Mouse (Mus musculus) intestine, postnatal 0 days (tissue): ENCODE data around the gene Gabrb1. TPM values are rescaled to one million over a fixed set of nuclear protein-coding genes. Genes with fewer than 3 reads are reported as not detected.

ENCODE experiments used
- ATAC-seq: fragments of 200-750 bp; cut with Nextera tagmentation; 2 replicates; pipeline ENCODE4 v1.8.0; 2017; ENCODE audit warnings: mild to moderate bottlenecking, moderate TSS enrichment, moderate library complexity
- H3K27ac ChIP-seq: fragments of 300-500 bp; sonication (generic); 2 replicates; pipeline ENCODE4 v1.5.1; 2014; ENCODE audit warnings: mild to moderate bottlenecking, low read depth, low read length, moderate library complexity
- H3K27me3 ChIP-seq: fragments of 300-500 bp; sonication (generic); replicated peaks from 2 replicates; pipeline ENCODE4 v1.6.1; 2014; ENCODE audit warnings: low read length, mixed read lengths; ENCODE audit not compliant: control insufficient read depth, insufficient read depth
- H3K36me3 ChIP-seq: fragments of 300-500 bp; sonication (generic); 2 replicates; pipeline ENCODE4 v1.6.1; 2014; ENCODE audit warnings: mild to moderate bottlenecking, moderate library complexity; ENCODE audit not compliant: control insufficient read depth, insufficient read depth
- H3K4me1 ChIP-seq: fragments of 300-500 bp; sonication (generic); replicated peaks from 2 replicates; pipeline ENCODE4 v1.6.1; 2014; ENCODE audit warnings: antibody characterized with exemption, low read length, mixed read lengths; ENCODE audit not compliant: control insufficient read depth, insufficient read depth
- H3K4me2 ChIP-seq: fragments of 300-500 bp; sonication (generic); replicated peaks from 2 replicates; pipeline ENCODE4 v1.6.1; 2014; ENCODE audit warnings: low read depth, mild to moderate bottlenecking, moderate library complexity
- H3K4me3 ChIP-seq: fragments of 300-500 bp; sonication (generic); 2 replicates; pipeline ENCODE4 v1.5.1; 2014; ENCODE audit warnings: low read depth, low read length
- H3K9ac ChIP-seq: fragments of 300-500 bp; sonication (generic); 2 replicates; pipeline ENCODE4 v1.6.1; 2014; ENCODE audit warnings: mild to moderate bottlenecking, low read depth, low read length
- H3K9me3 ChIP-seq: fragments of 300-500 bp; sonication (generic); 2 replicates; pipeline ENCODE4 v1.6.1; 2016; ENCODE audit warnings: mixed run types; ENCODE audit not compliant: control insufficient read depth
- CTCF ChIP-seq: sonication (generic); IDR thresholded peaks from 2 replicates; pipeline ENCODE4 v1.5.1; 2016; ENCODE audit warnings: low read depth, mild to moderate bottlenecking, control low read depth, antibody characterized with exemption, moderate library complexity
- WGBS: fragments of 180-500 bp; shearing (Covaris S2); extraction: QIAGEN DNeasy Blood & Tissue Kit; methylation state at CpG from one replicate; pipeline ENCODE4 v1.1.7; 2014; 5-methylcytosine and 5-hydroxymethylcytosine counted together
- polyA plus RNA-seq: library from polyadenylated mRNA; unstranded; fragments of >200 nt; fragmentation: Nextera tagmentation; extraction: Ambion mirVana; gene quantifications from 2 replicates; pipeline ENCODE4 v1.2.1, GENCODE M21; 2015

The Gabrb1 gene
- polyA plus RNA-seq, 1 experiment from 2014 or later: 0.16 TPM

DNA sequence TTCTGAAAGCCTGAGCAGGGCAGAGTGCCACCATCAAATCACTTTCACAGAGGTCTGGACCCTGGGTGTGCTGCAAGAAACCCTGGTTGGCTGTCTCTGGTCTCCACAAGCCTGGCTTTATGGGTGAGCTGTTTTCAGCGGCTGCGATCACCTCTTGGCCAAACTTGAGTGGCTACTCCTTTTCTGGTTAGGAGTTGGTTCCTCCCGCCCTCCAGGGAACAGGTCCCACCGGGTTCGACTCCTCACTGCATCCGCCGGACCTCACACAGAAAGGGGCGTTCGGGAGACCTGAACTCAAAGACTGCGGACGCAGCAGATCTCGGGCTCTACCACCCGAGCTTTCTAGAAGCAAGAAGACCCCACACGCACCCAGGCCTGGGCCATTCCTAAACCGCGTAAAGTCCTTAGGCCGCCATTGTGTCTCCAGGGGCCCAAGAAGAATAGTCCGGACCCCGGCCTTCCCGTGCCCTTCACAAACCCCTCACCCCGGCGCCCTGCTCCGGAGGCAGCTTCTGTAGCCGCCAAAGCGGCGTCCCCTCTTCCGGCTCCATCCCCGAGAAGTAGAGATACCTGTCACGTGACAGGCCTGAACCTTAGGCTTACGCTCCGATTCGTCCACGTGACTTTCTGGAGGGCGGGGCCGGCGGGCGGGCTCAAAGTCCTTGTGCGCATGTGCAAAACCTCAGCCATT, 509.8 kb downstream of the Gabrb1 start, which contains the start of gene Commd8:
Commd8 (minus strand) TSS at position 596 of the 691 bp plus-strand sequence.
- ATAC-seq: peak; percentile 96
- Histone ChIP-seq H3K4me2 (peak within 1 kb of the TSS; percentile 79), H3K27ac (peak within 1 kb of the TSS; percentile 73), H3K36me3 (no peaks in the 10 kb centered on the region), H3K9ac (peak within 1 kb of the TSS; percentile 70), H3K9me3 (no peaks in the 10 kb centered on the region), H3K4me3 (peak within 1 kb of the TSS; percentile 88), H3K4me1 (0 out of 2 replicates have a peak, but pooled peaks cover 6% of the 10 kb centered on the region), H3K27me3 (no peaks in the 10 kb centered on the region)
- no peak for TF ChIP-seq CTCF
- under 1% methylated on average over 38 of the region's 38 CpGs for WGBS

DNA sequence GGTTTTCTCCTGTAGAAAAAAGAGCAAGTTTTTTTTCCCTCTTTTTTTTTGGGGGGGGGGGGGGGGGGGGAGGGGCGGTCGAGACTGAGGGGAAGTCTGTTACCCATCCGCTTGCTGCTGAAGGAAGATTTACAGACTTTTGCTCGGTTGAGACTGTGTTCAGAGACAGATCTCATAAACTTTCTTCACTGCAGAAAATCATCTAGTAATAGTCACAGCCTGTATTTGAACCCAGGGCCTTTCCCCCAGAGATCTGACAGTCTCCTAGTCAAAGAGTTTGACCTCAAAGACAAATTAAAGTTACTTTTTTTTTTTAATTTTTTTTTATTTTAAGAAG, 510.3 kb downstream of the Gabrb1 start:
- Histone ChIP-seq H3K4me3 (peak overlapping the region; percentile 88), H3K27me3 (no peaks in the 10 kb centered on the region), H3K4me2 (peak overlapping the region; percentile 79), H3K4me1 (0 out of 2 replicates have a peak, but pooled peaks cover 6% of the 10 kb centered on the region), H3K27ac (no peak overlapping the region), H3K9me3 (no peaks in the 10 kb centered on the region), H3K9ac (no peak overlapping the region), H3K36me3 (no peaks in the 10 kb centered on the region)
- no peak for TF ChIP-seq CTCF
- 3% methylated on average over 4 of the region's 4 CpGs for WGBS
- no peak for ATAC-seq

DNA sequence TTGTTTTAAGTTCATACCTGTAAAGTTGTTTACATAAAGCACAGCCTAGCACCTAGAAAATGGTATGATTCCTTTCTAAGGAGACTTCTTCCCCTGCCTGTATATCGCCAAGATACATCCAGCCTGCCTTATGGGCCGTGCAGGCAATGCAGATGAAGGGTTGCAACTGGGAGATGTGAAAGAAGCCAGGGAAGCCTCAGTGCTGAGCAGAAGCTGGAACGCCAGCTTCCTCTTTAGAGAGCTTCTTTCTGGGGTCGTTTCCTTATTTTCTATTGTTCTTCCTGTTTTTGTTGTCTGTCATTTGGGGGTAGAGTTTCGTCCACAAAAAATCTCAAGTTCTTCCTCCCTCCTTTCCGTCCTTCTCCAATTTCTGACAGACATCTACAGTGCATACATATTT, 512.2 kb downstream of the Gabrb1 start:
- no peak for ATAC-seq
- Histone ChIP-seq H3K27ac (no peak overlapping the region), H3K4me1 (0 out of 2 replicates have a peak, but pooled peaks cover 6% of the 10 kb centered on the region), H3K9me3 (no peaks in the 10 kb centered on the region), H3K9ac (no peak overlapping the region), H3K4me3 (no peak overlapping the region), H3K36me3 (no peaks in the 10 kb centered on the region), H3K4me2 (no peak overlapping the region), H3K27me3 (no peaks in the 10 kb centered on the region)
- 64% methylated on average over 6 of the region's 6 CpGs for WGBS
- TF ChIP-seq CTCF: no peak

GRCm38 (mm10) chr5:72172675-72173074, 514.8 kb downstream of the Gabrb1 start:
- TF ChIP-seq CTCF: peak; percentile 74
- H3K9me3 ChIP-seq: no peaks in the 10 kb centered on the region
- no peak overlapping the region for H3K4me3 ChIP-seq
- no peak overlapping the region for H3K4me2 ChIP-seq
- WGBS: 35% methylated on average over 3 of the region's 3 CpGs
- no peaks in the 10 kb centered on the region for H3K4me1 ChIP-seq
- H3K9ac ChIP-seq: no peak overlapping the region
- no peak overlapping the region for H3K27ac ChIP-seq
- no peaks in the 10 kb centered on the region for H3K27me3 ChIP-seq
- ATAC-seq: no peak; the same call in 1 of the 2 replicates
- no peaks in the 10 kb centered on the region for H3K36me3 ChIP-seq

DNA sequence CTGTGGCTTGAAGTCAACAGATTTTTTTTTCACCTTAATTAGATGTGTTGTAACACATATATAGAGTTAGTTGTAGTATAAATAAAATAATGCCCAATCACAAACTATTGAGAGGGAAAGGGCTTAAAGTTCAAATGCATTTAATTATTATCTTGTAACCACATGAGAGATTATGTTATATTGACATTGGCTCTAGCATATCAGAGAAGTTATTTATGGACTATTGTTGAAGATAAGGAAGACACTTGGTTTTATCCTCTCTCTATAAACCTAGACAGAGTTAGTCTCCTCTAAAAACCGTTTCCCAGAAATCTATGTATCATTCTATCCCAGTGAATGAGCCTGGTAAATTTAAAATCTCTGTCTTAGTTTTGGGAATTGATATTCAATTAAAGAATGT, 515.6 kb downstream of the Gabrb1 start:
- TF ChIP-seq CTCF: no peak
- H3K27me3 ChIP-seq: no peaks in the 10 kb centered on the region
- H3K4me3 ChIP-seq: no peak overlapping the region
- H3K36me3 ChIP-seq: no peaks in the 10 kb centered on the region
- H3K9me3 ChIP-seq: no peaks in the 10 kb centered on the region
- no peak overlapping the region for H3K27ac ChIP-seq
- no peak overlapping the region for H3K9ac ChIP-seq
- WGBS: 38% methylated on average over 1 of the region's 1 CpGs
- no peaks in the 10 kb centered on the region for H3K4me1 ChIP-seq
- no peak overlapping the region for H3K4me2 ChIP-seq
- no peak for ATAC-seq

GRCm38 (mm10) chr5:72175050-72175449, 517.1 kb downstream of the Gabrb1 start:
- Histone ChIP-seq H3K4me1 (no peaks in the 10 kb centered on the region), H3K27me3 (no peaks in the 10 kb centered on the region), H3K36me3 (no peaks in the 10 kb centered on the region), H3K4me3 (no peak overlapping the region), H3K9ac (no peak overlapping the region), H3K4me2 (no peak overlapping the region), H3K27ac (no peak overlapping the region), H3K9me3 (no peaks in the 10 kb centered on the region)
- TF ChIP-seq CTCF: no peak
- 83% methylated on average over 4 of the region's 4 CpGs for WGBS
- ATAC-seq: no peak
